Mouse (Mus musculus) adrenal gland, postnatal 14 days (tissue): Measurements from ENCODE around the gene Kcnj6. TPM values are rescaled to one million over a fixed set of nuclear protein-coding genes. Genes with fewer than 3 reads are reported as not detected.
A peak's percentile ranks its signal among the peaks of the same experiment; 100 is the strongest.

ENCODE experiments used
- DNase-seq: peaks from one replicate; pipeline ENCODE4 v3.0.0; 2021; ENCODE audit warnings: mixed read lengths
- long read RNA-seq, 2 experiments: library from polyadenylated mRNA; stranded (forward); transcript quantifications; one replicate each; pipeline ENCODE4 v2.0.0; 2021
- total RNA-seq: library from RNA; stranded (reverse); gene quantifications from 2 replicates; pipeline ENCODE4 v1.2.3, GENCODE M21; 2021

Gene Kcnj6
- total RNA-seq = 0.67 and 0.71 TPM in 2 replicates
- long read RNA-seq, experiment 1 = 0 reads
- long read RNA-seq, experiment 2 = 0 reads

DNA sequence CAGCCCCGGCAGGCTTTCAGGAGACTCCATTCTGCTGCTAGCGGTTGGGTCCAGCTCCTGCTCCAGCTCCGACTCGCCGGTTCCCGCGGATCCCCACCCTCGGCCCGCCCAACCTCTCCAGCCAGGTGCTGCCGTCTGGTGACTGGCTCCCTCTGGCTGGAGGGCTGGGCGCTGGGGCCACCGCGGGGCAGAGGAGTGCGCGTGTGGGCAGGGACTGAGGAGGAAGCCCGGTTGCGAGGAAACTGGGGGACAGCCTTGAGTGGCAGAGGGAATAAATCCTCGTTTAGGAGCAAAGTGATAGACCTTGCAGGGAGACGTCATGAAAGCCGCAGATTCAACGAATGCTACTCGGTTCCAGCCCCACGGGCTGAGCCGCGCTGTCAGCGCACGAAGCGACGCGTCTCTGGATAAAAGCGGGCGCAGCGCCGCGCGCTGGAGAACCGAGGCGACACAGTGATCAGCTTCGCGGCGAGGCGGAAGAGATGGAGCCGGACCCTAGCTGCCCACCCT lies at the start of gene Kcnj6:
Gene Kcnj6, minus strand, starts transcription at position 362 of the 510 bp plus-strand sequence.
- DNase-seq = peak; percentile 49

GRCm38 (mm10) chr16:95009937-95010336 lies 12.4 kb upstream of the Kcnj6 start:
- no peak for DNase-seq

GRCm38 (mm10) chr16:95004599-95004998 lies 7.1 kb upstream of the Kcnj6 start:
- DNase-seq = peak; percentile 13

DNA sequence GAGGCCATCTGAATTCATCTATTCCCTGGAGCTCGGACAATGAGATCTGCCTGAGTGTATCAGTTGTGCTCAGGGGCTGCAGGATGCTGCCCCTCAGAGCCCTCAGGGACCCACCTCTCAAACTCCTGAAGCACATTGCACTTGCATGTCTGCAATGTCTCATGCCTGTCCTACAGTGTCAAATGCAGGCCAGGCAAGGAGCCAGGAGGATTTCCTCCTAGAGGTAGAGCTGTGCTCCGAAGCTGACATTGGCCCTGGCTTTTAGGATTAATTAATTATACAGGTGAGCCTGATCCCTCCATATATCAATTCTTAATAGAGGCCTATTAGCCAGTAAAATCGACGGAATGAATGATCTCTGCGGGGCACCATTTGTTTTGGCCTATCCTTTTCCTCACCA lies 2.0 kb upstream of the Kcnj6 start:
- DNase-seq = no peak

GRCm38 (mm10) chr16:94999019-94999418 lies 1.5 kb upstream of the Kcnj6 start:
- DNase-seq = no peak

DNA sequence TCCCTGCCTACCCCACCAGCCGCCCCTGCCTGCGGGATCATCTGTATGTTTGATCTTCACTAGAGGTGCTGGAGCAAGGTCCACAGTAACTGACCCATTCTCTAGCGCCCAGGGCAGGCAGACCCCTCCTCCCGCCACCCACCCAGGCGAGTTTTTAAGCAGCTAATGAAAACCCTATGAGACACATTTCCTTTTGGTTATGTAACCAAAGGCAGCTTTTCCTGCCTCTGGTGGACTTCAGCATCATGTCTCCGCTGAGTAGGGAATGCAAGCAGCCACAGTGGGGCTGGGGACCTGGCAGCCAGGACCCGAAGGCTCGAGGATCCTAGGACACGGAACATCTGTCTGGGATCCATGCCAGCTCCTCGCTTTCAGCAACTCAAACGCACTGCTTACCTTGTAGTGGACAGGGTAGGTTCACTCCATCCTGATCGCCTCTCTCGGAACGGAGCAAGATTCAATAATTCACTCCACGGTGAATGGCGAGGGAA lies 665 bp downstream of the Kcnj6 start:
- DNase-seq = no peak

DNA sequence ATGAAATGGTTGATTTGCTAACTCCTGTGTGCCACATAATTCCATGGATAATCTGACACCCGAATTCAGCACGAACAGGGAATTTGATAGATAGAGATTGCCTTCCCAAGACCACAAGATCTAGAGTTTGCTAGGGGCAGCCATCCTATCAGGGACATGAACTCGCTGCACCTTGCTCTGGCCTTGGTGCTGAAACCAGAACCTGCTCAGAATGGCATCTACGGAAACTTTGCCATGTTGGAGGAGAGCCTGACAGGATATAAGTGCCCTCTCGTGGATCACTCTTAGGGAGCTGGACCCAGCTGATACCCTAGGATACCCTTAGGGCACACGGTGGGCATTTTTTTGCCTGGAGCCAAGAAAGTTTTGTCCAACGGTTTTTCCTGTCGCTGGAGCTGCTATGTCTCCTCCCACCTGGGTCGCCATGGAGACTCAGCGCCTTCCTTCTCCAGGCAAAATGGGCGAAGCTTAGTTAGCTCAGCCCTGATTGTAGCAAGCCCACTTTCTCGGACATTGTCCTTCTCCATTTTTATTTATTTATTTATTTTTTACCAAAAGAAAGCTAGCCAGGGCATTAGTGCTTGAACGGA lies 1.9 kb downstream of the Kcnj6 start:
- peak; percentile 64 for DNase-seq

GRCm38 (mm10) chr16:94994924-94995323 lies 2.6 kb downstream of the Kcnj6 start:
- no peak for DNase-seq

GRCm38 (mm10) chr16:94994148-94994547 lies 3.4 kb downstream of the Kcnj6 start:
- DNase-seq = no peak

DNA sequence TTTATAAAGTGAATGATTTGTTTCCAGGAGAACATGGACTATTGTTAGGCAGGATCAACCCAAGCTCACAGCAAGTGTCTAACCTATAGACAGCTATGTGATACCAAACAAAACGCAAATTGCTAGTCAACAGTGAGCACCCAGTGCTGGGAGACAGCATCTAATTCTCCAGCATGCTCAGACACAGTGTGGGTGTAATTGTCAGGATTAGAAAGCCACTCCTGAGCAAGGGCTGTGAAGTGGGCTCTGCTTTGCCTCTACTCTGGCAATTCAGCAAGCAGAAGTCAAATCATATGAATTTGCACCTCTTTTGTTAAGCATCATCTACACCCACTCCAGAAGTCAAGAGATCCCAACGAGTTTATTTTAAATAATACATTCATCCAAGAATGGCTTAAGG lies 7.4 kb downstream of the Kcnj6 start:
- no peak for DNase-seq

- no peak for DNase-seq
These were observed 10.8 kb downstream of the Kcnj6 start for GRCm38 (mm10) chr16:94986731-94987130.

DNA sequence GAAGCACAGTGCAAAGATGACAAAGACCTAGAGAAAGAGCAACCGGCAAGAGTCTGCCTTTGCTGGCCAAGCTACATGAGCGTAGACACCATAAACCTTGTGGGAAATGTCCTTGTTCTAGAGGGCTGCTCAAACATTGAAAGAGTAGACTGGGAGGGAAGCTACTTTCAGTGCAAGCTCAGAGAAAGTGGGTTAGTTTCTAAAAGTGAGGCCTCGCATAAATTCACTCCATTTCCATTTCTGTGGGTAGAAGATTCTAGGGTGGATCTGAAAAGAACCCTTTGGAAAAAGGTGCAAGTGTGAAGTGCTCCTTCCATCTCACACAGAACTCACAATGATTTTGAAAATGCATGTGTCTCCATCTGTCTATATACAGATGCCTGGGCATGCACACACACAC lies 13.2 kb downstream of the Kcnj6 start:
- DNase-seq = no peak

DNA sequence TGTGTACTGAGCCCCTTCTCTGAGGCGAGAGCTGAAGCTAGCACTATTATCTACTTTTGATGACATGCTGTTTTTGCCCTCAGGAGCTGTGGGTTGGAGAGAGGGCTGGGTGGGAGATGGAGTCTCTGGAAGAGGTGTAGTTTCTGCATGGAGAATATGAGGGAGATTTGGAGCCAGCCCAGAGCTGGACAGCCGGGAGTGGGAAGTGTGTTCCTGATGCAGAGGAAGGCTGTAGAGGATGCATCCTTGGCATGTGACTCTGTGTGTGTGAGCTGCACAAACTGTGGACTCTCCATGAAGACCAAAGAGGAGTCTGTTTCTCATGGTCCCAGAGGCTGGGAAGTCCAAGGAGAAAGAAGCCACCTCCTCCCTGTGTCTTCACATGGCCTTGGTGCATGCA lies 17.1 kb downstream of the Kcnj6 start:
- no peak for DNase-seq

DNA sequence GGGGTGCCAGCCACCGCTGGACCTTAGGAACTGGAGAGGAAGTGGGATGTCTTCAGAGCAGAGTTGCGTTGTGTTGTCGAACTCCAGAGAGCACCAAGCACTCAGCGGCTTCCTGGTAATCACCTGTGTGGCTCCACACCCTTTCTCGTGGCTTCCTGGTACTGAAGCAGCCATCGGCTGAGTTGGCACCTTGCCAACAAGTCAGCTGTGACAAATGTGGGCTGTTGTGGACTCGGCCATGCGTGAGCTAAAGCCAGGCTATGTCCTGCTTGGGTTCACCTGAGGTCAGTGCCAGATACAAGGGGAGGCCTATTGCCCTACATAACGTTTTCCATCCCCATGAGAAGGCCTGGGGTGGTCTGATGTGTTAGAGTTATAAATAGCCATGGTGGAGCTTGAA lies 18.0 kb downstream of the Kcnj6 start:
- DNase-seq = no peak

- DNase-seq = peak; percentile 67
These were observed 25.2 kb downstream of the Kcnj6 start for GRCm38 (mm10) chr16:94972080-94972855.

- no peak for DNase-seq
These were observed 28.6 kb downstream of the Kcnj6 start for GRCm38 (mm10) chr16:94968941-94969340.

DNA sequence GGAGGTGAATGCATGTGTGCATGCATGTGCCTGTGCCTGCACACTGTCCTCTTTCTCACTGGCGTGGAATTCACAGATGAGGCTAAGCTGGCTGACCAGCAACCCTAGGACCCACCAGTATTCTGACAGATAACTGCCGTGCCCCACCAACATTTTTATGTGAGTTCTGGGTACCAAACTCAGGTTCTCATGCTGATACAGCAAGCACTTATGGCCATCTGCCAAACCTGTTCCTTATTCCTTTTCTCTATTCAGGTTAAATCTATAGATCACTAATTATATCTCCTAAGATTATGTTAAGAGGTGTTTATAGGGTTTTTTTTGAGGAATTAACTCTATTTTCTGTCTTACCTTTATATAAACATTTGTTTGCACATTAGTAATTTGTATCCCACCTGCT lies 29.0 kb downstream of the Kcnj6 start:
- no peak for DNase-seq

DNA sequence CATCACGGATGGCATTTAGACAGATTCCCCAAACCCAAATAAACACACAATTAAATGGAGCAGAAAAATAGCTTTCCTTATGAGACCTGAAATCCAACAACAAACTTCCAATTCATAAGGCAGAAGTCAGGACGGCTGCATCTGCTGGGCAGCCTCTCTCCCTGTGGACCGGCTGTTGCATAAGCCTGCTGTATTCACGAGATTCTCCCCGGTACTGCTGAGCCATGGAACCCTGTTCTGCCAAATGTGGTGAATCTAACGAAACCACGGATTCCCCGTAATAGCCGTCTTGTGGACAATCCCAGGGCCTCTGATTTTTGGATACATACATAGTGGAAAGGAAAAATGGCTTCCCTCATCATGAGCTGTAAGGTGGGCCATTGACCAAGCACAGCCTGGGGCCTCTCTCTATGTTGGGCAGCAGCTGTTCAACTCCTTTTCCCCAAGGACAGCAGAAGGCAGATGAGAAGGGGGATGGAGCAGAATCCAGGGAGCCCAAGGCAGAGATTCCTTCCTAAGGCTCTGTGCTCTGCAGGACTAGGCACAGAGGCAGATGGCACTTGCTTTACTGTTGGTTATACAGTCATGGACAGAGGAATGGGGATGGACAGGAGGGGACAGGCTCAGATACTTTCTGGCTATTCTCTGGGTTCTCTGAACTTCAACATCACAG lies 40.2 kb downstream of the Kcnj6 start:
- DNase-seq = no peak

GRCm38 (mm10) chr16:94956410-94956809 lies 41.1 kb downstream of the Kcnj6 start:
- no peak for DNase-seq

GRCm38 (mm10) chr16:94953294-94953693 lies 44.2 kb downstream of the Kcnj6 start:
- no peak for DNase-seq

GRCm38 (mm10) chr16:94949172-94949571 lies 48.3 kb downstream of the Kcnj6 start:
- no peak for DNase-seq

DNA sequence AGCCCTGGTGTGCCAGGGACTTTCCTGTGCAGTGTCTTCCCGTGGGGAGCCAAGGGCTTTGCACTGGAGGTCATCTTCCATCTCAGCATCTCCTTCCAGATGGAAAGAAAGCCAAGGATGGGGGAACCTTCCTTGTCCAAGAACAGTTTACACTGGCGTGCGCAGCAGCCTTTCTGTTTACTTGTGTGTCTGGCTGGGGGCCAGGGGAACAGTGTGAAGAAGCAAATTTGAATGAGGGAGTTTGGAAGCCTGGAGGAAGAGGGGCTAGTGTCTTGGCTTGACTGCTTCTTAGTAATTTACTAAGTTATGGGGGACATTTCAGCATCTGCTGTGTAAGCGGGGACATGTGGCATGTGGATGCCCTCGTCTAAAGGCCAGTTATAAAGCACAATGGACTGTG lies 50.7 kb downstream of the Kcnj6 start:
- no peak for DNase-seq

DNA sequence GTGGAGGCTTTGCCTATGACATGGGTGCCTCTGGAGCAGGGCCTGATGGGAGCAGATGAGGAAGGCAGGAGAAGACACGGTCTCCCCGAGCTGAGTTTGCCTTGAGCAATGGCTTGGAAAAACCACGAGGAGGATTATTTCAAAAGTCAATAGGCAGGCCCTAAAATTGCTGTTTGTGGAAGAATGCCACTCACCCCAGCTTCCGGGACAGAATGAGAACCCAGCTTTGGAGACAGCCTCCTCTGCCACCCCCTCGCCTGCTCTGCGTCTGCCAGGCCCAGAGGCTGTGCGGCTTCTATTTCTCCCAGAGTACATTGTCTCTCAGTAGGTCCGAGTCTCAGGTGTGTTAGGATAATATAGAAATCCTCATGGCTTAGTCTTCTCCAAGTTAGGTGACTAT lies 64.8 kb downstream of the Kcnj6 start:
- DNase-seq = no peak
